Mouse (Mus musculus) bone marrow macrophage, adult 2 months (primary cell): ENCODE results near the gene Mapkapk3.

ENCODE experiments used
- CTCF ChIP-seq: IDR thresholded peaks from 2 replicates; pipeline ENCODE4 v1.5.1; 2012; ENCODE audit warnings: low read depth, mild to moderate bottlenecking, low read length, moderate library complexity
- POLR2A ChIP-seq: IDR thresholded peaks from 2 replicates; pipeline ENCODE4 v1.6.1; 2012; ENCODE audit warnings: mild to moderate bottlenecking, low read depth, low read length, borderline replicate concordance

GRCm38 (mm10) chr9:107267028-107267427, 22.6 kb downstream of the Mapkapk3 start:
- no peak for TF ChIP-seq POLR2A
- no peak for TF ChIP-seq CTCF
